Mouse (Mus musculus) brain, embryonic 14.5 days (tissue): ENCODE data around the gene Ltbp1.

Experiments
- CTCF ChIP-seq: fragments of 200-500 bp; IDR thresholded peaks from 2 replicates; pipeline ENCODE4 v1.5.1; 2012; ENCODE audit warnings: inconsistent platforms, mild to moderate bottlenecking, moderate library complexity, borderline replicate concordance; ENCODE audit not compliant: insufficient read depth, insufficient read length; ENCODE audit errors: extremely low read depth
- POLR2A ChIP-seq: fragments of 200-500 bp; IDR thresholded peaks from 2 replicates; pipeline ENCODE4 v1.6.1; 2012; ENCODE audit warnings: mild to moderate bottlenecking, inconsistent platforms, borderline replicate concordance; ENCODE audit not compliant: poor library complexity, insufficient read depth, insufficient read length, severe bottlenecking; ENCODE audit errors: extremely low read depth

DNA sequence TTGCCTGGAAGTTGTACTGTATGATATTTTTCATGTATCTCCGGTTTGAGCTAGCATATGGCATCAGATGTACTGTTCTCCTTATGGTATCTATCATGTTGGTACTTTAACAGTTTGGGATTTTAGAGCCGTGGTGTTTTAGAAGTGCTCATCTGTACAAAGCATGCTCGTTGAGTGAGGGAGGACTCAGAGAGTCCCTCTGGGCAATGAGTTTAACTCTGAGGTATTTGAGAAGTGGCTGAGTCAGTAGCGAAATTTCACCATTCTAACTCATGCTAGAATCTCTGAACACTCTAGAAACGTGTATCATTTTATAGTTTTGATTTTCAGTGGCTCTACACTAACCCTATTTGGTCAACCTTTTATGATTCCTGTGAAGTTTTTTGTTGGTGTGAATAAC lies 49.9 kb downstream of the Ltbp1 start:
- TF ChIP-seq POLR2A (no peak), CTCF (no peak)
